Mouse (Mus musculus) brown adipose tissue, adult 24 weeks (tissue): ENCODE results near the gene Tacc3. TPM values are rescaled to one million over a fixed set of nuclear protein-coding genes. Genes with fewer than 3 reads are reported as not detected.

Experiments used
- H3K27ac ChIP-seq: fragments of 200-500 bp; replicated peaks from 2 replicates; pipeline ENCODE4 v1.5.1; 2012; ENCODE audit warnings: low read depth, mild to moderate bottlenecking, low read length
- H3K4me1 ChIP-seq: fragments of 200-500 bp; 2 replicates; pipeline ENCODE4 v1.6.1; 2012; ENCODE audit warnings: low read length, mixed read lengths; ENCODE audit not compliant: control insufficient read depth, insufficient read depth, insufficient read length
- H3K4me3 ChIP-seq: fragments of 200-500 bp; 2 replicates; pipeline ENCODE4 v1.5.1; 2012; ENCODE audit warnings: low read depth, mild to moderate bottlenecking, low read length, moderate library complexity; ENCODE audit not compliant: insufficient read depth
- polyA plus RNA-seq: library from polyadenylated mRNA; stranded (reverse); fragments of >200 nt; gene quantifications from 2 replicates; pipeline ENCODE4 v1.2.4, GENCODE M21; 2012; ENCODE audit not compliant: missing spikeins, insufficient read depth, insufficient read length

Tacc3 gene
- polyA plus RNA-seq, 1 experiment = 3.3 TPM

- H3K4me3 ChIP-seq = no peak overlapping the region
- no peak overlapping the region for H3K27ac ChIP-seq
- H3K4me1 ChIP-seq = peaks cover 4% of the 10 kb centered on the region; the same call in 1 of the 2 replicates
Observed at GRCm38 (mm10) chr5:33718460-33718859, 60.5 kb downstream of the Tacc3 start.

- Histone ChIP-seq H3K4me1 (peaks cover 4% of the 10 kb centered on the region; the same call in 1 of the 2 replicates), H3K27ac (no peak overlapping the region)
Observed at GRCm38 (mm10) chr5:33720852-33721490, 63.0 kb downstream of the Tacc3 start.

GRCm38 (mm10) chr5:33721541-33722265, 63.8 kb downstream of the Tacc3 start, which contains the start of gene Fgfr3:
TSS of gene Fgfr3 (plus strand) at chr5:33721674.
- Histone ChIP-seq H3K4me3 (peak within 1 kb of the TSS; percentile 60), H3K27ac (no peak within 1 kb of the TSS), H3K4me1 (peaks cover 4% of the 10 kb centered on the region; the same call in 1 of the 2 replicates)

More at GRCm38 (mm10) chr5:33720852-33721490, 63.0 kb downstream of the Tacc3 start:
- H3K4me3 ChIP-seq = peak overlapping the region; percentile 60

- H3K27ac ChIP-seq = no peak overlapping the region
- peak overlapping the region; percentile 60 for H3K4me3 ChIP-seq
- H3K4me1 ChIP-seq = peaks cover 4% of the 10 kb centered on the region; the same call in 1 of the 2 replicates
Observed at GRCm38 (mm10) chr5:33722266-33723018, 64.5 kb downstream of the Tacc3 start.

GRCm38 (mm10) chr5:33723019-33723640, 65.2 kb downstream of the Tacc3 start:
- H3K4me3 ChIP-seq = peak overlapping the region; percentile 60
- H3K4me1 ChIP-seq = peaks cover 4% of the 10 kb centered on the region; the same call in 1 of the 2 replicates
- no peak overlapping the region for H3K27ac ChIP-seq

- H3K27ac ChIP-seq = no peak overlapping the region
- peaks cover 4% of the 10 kb centered on the region; the same call in 1 of the 2 replicates for H3K4me1 ChIP-seq
- H3K4me3 ChIP-seq = peak overlapping the region; percentile 60
Observed at GRCm38 (mm10) chr5:33723641-33724465, 65.9 kb downstream of the Tacc3 start.

GRCm38 (mm10) chr5:33726081-33726647, 68.2 kb downstream of the Tacc3 start:
- H3K4me3 ChIP-seq = no peak overlapping the region
- no peak overlapping the region for H3K27ac ChIP-seq
- H3K4me1 ChIP-seq = peaks cover 4% of the 10 kb centered on the region; the same call in 1 of the 2 replicates

GRCm38 (mm10) chr5:33726891-33727290, 69.0 kb downstream of the Tacc3 start:
- H3K4me1 ChIP-seq = peaks cover 4% of the 10 kb centered on the region; the same call in 1 of the 2 replicates
- H3K27ac ChIP-seq = no peak overlapping the region
- H3K4me3 ChIP-seq = no peak overlapping the region

Other genes starting within 250 kb of the Tacc3 start
- gene Nkx1-1, start 224.2 kb upstream of the Tacc3 start, polyA plus RNA-seq = not detected in 2 replicates
- gene Fam53a, start 28.5 kb upstream of the Tacc3 start, polyA plus RNA-seq = 13.6 and 14.7 TPM in 2 replicates
- gene Gm9903, start 28.2 kb upstream of the Tacc3 start, polyA plus RNA-seq = not detected in 2 replicates
- gene Slbp, start 5.6 kb upstream of the Tacc3 start, polyA plus RNA-seq = 30.5 and 58.5 TPM in 2 replicates
- gene Tmem129, start 288 bp downstream of the Tacc3 start, polyA plus RNA-seq = 16.3 and 19.4 TPM in 2 replicates
- gene Fgfr3, start 63.5 kb downstream of the Tacc3 start, polyA plus RNA-seq = 1.0 and 3.5 TPM in 2 replicates
- 124 and 126 TPM in 2 replicates for gene Letm1, start 124.7 kb downstream of the Tacc3 start, polyA plus RNA-seq
- gene Nsd2, start 162.6 kb downstream of the Tacc3 start, polyA plus RNA-seq = 5.2 and 5.3 TPM in 2 replicates